Mouse (Mus musculus): ENCODE data around the gene Phyhipl. TPM values are rescaled to one million over a fixed set of nuclear protein-coding genes. Genes with fewer than 3 reads are reported as not detected.
A peak's percentile ranks its signal among the peaks of the same experiment; 100 is the strongest.

Gene Phyhipl
- polyA plus RNA-seq, 1 experiment from 2014 or later, result 92.6 TPM

DNA sequence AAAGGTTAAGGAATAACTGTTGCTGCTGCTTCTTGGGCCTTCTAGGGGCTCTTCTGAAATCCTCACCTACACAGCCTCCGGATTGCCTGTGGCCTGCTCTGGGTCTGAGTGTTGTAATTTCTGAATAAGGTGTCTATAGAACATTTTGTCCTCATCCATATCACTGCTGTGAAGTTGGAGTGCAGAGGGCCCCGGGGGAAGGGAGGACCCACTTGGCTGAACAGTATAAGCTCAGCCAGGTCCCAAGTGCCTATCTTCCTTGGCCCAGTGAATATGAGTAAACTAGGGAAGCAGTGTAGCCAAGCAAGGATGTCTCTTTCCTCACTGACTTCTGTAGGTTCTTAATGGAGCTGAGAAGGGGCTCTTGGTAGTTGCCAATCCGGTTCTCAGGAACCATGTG is 103.2 kb downstream of the Phyhipl start:
- DNase-seq (ENCODE audit: low spot score), result no peak
- Histone ChIP-seq H3K36me3 (ENCODE audit: control insufficient read depth, insufficient read depth, low read length) (peaks cover 50% of the 10 kb centered on the region), H3K4me1 (ENCODE audit: control insufficient read depth, insufficient read depth, low read length) (no peaks in the 10 kb centered on the region), H3K9me3 (replicated peaks; ENCODE audit: control insufficient read depth, low read length) (no peaks in the 10 kb centered on the region), H3K9ac (ENCODE audit: low read length) (no peak overlapping the region), H3K4me2 (ENCODE audit: low read length) (no peak overlapping the region), H3K27ac (ENCODE audit: low read depth, low read length) (no peak overlapping the region), H3K4me3 (ENCODE audit: low read depth, low read length) (no peak overlapping the region), H3K27me3 (replicated peaks; ENCODE audit: control insufficient read depth, insufficient read depth, low read length) (no peaks in the 10 kb centered on the region)
- 96% methylated on average over 3 of the region's 3 CpGs for WGBS
- ATAC-seq, result no peak

- Histone ChIP-seq H3K4me1 (ENCODE audit: control insufficient read depth, insufficient read depth, low read length) (no peaks in the 10 kb centered on the region), H3K4me3 (ENCODE audit: low read depth, low read length) (no peak overlapping the region), H3K27me3 (replicated peaks; ENCODE audit: control insufficient read depth, insufficient read depth, low read length) (no peaks in the 10 kb centered on the region), H3K9me3 (replicated peaks; ENCODE audit: control insufficient read depth, low read length) (no peaks in the 10 kb centered on the region), H3K4me2 (ENCODE audit: low read length) (no peak overlapping the region), H3K36me3 (ENCODE audit: control insufficient read depth, insufficient read depth, low read length) (peaks cover 33% of the 10 kb centered on the region; the same call in 1 of the 2 replicates), H3K9ac (ENCODE audit: low read length) (no peak overlapping the region), H3K27ac (ENCODE audit: low read depth, low read length) (no peak overlapping the region)
- 55% methylated on average over 6 of the region's 6 CpGs for WGBS
- DNase-seq (ENCODE audit: low spot score) (no peak), ATAC-seq (no peak)
Measured at GRCm38 (mm10) chr10:70542857-70543256, 112.9 kb downstream of the Phyhipl start.

DNA sequence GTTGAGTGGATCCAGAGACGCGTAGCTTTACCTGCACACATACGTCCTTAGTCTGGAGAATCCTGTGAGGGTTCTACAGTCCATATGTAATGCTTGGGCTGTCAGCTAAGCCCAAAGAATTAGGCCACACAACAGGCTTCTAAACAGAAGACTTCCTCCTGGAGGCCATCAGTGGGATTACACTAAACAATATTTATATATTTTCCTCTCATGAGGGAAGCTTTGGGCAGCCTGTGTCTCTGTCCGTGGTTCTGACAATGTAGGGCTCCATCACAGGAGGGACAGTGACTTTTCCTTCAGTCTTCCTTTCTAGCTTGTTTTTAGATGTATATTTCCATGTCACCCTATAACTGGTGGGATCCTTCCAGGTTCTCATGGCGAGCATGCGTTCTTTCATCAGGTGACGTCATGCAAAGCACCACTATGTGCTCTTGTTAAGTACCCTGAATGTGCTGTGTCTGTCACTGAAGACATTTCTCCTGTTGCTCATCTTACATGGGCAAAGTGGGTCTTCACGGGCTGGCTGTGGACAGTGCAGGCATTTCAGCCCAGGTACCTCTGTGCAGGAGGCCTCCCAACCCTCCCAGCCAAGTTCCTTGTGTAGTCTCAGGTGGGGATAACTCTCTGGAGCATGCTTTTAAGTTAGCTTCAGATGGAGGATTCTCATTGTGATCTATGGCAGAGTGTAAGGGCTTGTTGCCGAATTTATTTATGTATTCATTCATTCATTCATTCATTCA is 115.1 kb downstream of the Phyhipl start:
- Histone ChIP-seq H3K4me1 (ENCODE audit: control insufficient read depth, insufficient read depth, low read length) (no peaks in the 10 kb centered on the region), H3K9me3 (replicated peaks; ENCODE audit: control insufficient read depth, low read length) (no peaks in the 10 kb centered on the region), H3K4me2 (ENCODE audit: low read length) (no peak overlapping the region), H3K27me3 (replicated peaks; ENCODE audit: control insufficient read depth, insufficient read depth, low read length) (no peaks in the 10 kb centered on the region), H3K27ac (ENCODE audit: low read depth, low read length) (no peak overlapping the region), H3K36me3 (ENCODE audit: control insufficient read depth, insufficient read depth, low read length) (peaks cover 42% of the 10 kb centered on the region), H3K9ac (ENCODE audit: low read length) (no peak overlapping the region), H3K4me3 (ENCODE audit: low read depth, low read length) (no peak overlapping the region)
- WGBS, result 88% methylated on average over 9 of the region's 9 CpGs
- DNase-seq (ENCODE audit: low spot score) (peak; percentile 49), ATAC-seq (no peak)

GRCm38 (mm10) chr10:70539251-70539650 is 116.5 kb downstream of the Phyhipl start:
- no peaks in the 10 kb centered on the region for H3K9me3 ChIP-seq (replicated peaks; ENCODE audit: control insufficient read depth, low read length)
- H3K4me1 ChIP-seq (ENCODE audit: control insufficient read depth, insufficient read depth, low read length), result no peaks in the 10 kb centered on the region
- H3K4me2 ChIP-seq (ENCODE audit: low read length), result no peak overlapping the region
- H3K4me3 ChIP-seq (ENCODE audit: low read depth, low read length), result no peak overlapping the region
- no peaks in the 10 kb centered on the region for H3K27me3 ChIP-seq (replicated peaks; ENCODE audit: control insufficient read depth, insufficient read depth, low read length)
- DNase-seq (ENCODE audit: low spot score), result no peak
- H3K27ac ChIP-seq (ENCODE audit: low read depth, low read length), result no peak overlapping the region
- ATAC-seq, result no peak
- H3K36me3 ChIP-seq (ENCODE audit: control insufficient read depth, insufficient read depth, low read length), result peaks cover 38% of the 10 kb centered on the region
- no peak overlapping the region for H3K9ac ChIP-seq (ENCODE audit: low read length)
- 96% methylated on average over 9 of the region's 9 CpGs for WGBS

DNA sequence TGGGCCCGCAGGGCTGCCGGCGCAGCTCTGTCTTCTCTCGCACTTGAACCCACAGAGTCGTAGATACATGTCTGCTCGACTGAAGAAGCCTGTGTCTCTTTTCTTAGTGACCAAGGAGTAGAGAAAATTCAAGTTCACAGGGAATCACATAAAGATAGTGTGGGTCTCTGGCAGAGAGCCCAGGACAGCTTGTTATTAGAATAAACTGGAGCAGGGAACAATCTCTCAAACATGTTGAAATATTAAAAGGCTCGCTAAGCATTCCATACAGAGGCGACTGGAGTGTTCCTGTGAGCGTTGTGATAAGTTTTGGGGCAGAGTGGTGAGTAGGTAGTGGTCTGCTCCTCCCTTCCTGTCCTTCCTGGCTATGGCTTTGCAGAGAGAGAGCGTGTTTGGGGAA is 118.1 kb downstream of the Phyhipl start:
- H3K4me2 ChIP-seq (ENCODE audit: low read length), result no peak overlapping the region
- 93% methylated on average over 10 of the region's 10 CpGs for WGBS
- no peak overlapping the region for H3K27ac ChIP-seq (ENCODE audit: low read depth, low read length)
- H3K27me3 ChIP-seq (replicated peaks; ENCODE audit: control insufficient read depth, insufficient read depth, low read length), result no peaks in the 10 kb centered on the region
- no peaks in the 10 kb centered on the region for H3K9me3 ChIP-seq (replicated peaks; ENCODE audit: control insufficient read depth, low read length)
- DNase-seq (ENCODE audit: low spot score) (no peak), ATAC-seq (no peak)
- H3K4me3 ChIP-seq (ENCODE audit: low read depth, low read length), result no peak overlapping the region
- H3K36me3 ChIP-seq (ENCODE audit: control insufficient read depth, insufficient read depth, low read length), result peaks cover 34% of the 10 kb centered on the region
- H3K9ac ChIP-seq (ENCODE audit: low read length), result no peak overlapping the region
- no peaks in the 10 kb centered on the region for H3K4me1 ChIP-seq (ENCODE audit: control insufficient read depth, insufficient read depth, low read length)

DNA sequence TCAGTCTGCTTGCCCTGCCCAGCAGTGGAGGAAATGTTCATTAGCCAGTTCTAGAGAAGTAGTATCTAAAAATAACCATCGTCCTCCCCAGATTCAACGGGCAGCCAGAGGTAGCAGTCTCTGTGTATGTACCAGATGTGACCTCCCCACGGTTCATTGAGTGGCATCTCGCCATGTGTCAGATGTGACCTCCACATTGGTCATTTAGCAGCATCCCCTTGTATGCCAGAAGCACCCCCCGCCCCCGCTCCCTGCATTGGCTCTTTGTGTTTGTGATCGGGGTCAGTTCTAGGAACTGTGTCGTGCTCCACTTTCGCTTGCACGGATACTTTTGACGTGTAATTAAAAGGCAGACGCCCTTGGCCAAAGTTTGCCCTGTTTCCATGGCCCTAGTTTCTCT is 120.4 kb downstream of the Phyhipl start:
- no peak for ATAC-seq
- Histone ChIP-seq H3K27ac (ENCODE audit: low read depth, low read length) (no peak overlapping the region), H3K27me3 (replicated peaks; ENCODE audit: control insufficient read depth, insufficient read depth, low read length) (no peaks in the 10 kb centered on the region), H3K9me3 (replicated peaks; ENCODE audit: control insufficient read depth, low read length) (no peaks in the 10 kb centered on the region), H3K4me2 (ENCODE audit: low read length) (no peak overlapping the region), H3K9ac (ENCODE audit: low read length) (no peak overlapping the region), H3K4me1 (ENCODE audit: control insufficient read depth, insufficient read depth, low read length) (no peaks in the 10 kb centered on the region), H3K4me3 (ENCODE audit: low read depth, low read length) (no peak overlapping the region), H3K36me3 (ENCODE audit: control insufficient read depth, insufficient read depth, low read length) (peaks cover 34% of the 10 kb centered on the region)
- DNase-seq (ENCODE audit: low spot score), result no peak
- WGBS, result 93% methylated on average over 12 of the region's 12 CpGs

- H3K9ac ChIP-seq (ENCODE audit: low read length), result no peak overlapping the region
- no peak for DNase-seq (ENCODE audit: low spot score)
- no peaks in the 10 kb centered on the region for H3K4me1 ChIP-seq (ENCODE audit: control insufficient read depth, insufficient read depth, low read length)
- H3K27ac ChIP-seq (ENCODE audit: low read depth, low read length), result no peak overlapping the region
- 93% methylated on average over 10 of the region's 10 CpGs for WGBS
- H3K4me3 ChIP-seq (ENCODE audit: low read depth, low read length), result no peak overlapping the region
- H3K9me3 ChIP-seq (replicated peaks; ENCODE audit: control insufficient read depth, low read length), result no peaks in the 10 kb centered on the region
- peaks cover 34% of the 10 kb centered on the region for H3K36me3 ChIP-seq (ENCODE audit: control insufficient read depth, insufficient read depth, low read length)
- no peak overlapping the region for H3K4me2 ChIP-seq (ENCODE audit: low read length)
- no peaks in the 10 kb centered on the region for H3K27me3 ChIP-seq (replicated peaks; ENCODE audit: control insufficient read depth, insufficient read depth, low read length)
- no peak for ATAC-seq
Measured at GRCm38 (mm10) chr10:70534571-70534970, 121.2 kb downstream of the Phyhipl start.

DNA sequence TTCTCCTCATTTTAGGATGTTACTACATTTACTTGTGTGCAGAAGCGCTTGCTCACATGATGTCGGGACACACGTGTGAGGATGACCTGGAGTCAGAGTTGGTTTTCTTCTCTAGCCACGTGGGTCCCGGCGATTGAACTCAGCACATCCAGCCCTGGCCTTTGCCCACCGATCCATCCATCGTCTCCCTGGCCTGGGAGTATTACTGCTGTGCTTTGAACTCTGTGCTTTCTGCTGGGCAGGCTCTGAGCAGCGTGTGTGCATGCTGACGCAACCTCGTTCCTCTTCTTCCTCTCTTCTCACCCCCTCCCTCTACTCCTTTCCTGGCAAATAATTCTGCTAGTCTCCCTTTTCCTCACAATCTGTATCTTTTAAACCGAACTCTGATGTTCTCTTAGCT is 121.8 kb downstream of the Phyhipl start:
- H3K4me2 ChIP-seq (ENCODE audit: low read length), result no peak overlapping the region
- no peak overlapping the region for H3K27ac ChIP-seq (ENCODE audit: low read depth, low read length)
- no peak overlapping the region for H3K4me3 ChIP-seq (ENCODE audit: low read depth, low read length)
- H3K27me3 ChIP-seq (replicated peaks; ENCODE audit: control insufficient read depth, insufficient read depth, low read length), result no peaks in the 10 kb centered on the region
- H3K9ac ChIP-seq (ENCODE audit: low read length), result no peak overlapping the region
- DNase-seq (ENCODE audit: low spot score) (no peak), ATAC-seq (no peak)
- peaks cover 34% of the 10 kb centered on the region for H3K36me3 ChIP-seq (ENCODE audit: control insufficient read depth, insufficient read depth, low read length)
- 88% methylated on average over 12 of the region's 12 CpGs for WGBS
- no peaks in the 10 kb centered on the region for H3K9me3 ChIP-seq (replicated peaks; ENCODE audit: control insufficient read depth, low read length)
- H3K4me1 ChIP-seq (ENCODE audit: control insufficient read depth, insufficient read depth, low read length), result no peaks in the 10 kb centered on the region

- Histone ChIP-seq H3K4me1 (ENCODE audit: control insufficient read depth, insufficient read depth, low read length) (no peaks in the 10 kb centered on the region), H3K4me3 (ENCODE audit: low read depth, low read length) (no peak overlapping the region), H3K27me3 (replicated peaks; ENCODE audit: control insufficient read depth, insufficient read depth, low read length) (no peaks in the 10 kb centered on the region), H3K9me3 (replicated peaks; ENCODE audit: control insufficient read depth, low read length) (no peaks in the 10 kb centered on the region), H3K36me3 (ENCODE audit: control insufficient read depth, insufficient read depth, low read length) (peaks cover 31% of the 10 kb centered on the region), H3K4me2 (ENCODE audit: low read length) (no peak overlapping the region), H3K9ac (ENCODE audit: low read length) (no peak overlapping the region), H3K27ac (ENCODE audit: low read depth, low read length) (no peak overlapping the region)
- DNase-seq (ENCODE audit: low spot score) (no peak), ATAC-seq (no peak)
- 58% methylated on average over 8 of the region's 8 CpGs for whole genome bisulfite sequencing
Measured at GRCm38 (mm10) chr10:70533301-70533781, 122.4 kb downstream of the Phyhipl start.
